Mouse (Mus musculus) stomach, postnatal 0 days (tissue): Measurements from ENCODE around the gene Chst4. TPM values are rescaled to one million over a fixed set of nuclear protein-coding genes. Genes with fewer than 3 reads are reported as not detected.

Experiments
- ATAC-seq: fragments of 200-750 bp; cut with Nextera tagmentation; 2 replicates; pipeline ENCODE4 v1.8.0; 2017; ENCODE audit not compliant: low FRiP score, low TSS enrichment
- DNase-seq: peaks from one replicate; pipeline ENCODE4 v3.0.0-alpha.2; 2016; ENCODE audit warnings: low spot score
- H3K27ac ChIP-seq: fragments of 300-500 bp; sonication (generic); replicated peaks from 2 replicates; pipeline ENCODE4 v1.5.1; 2014; ENCODE audit warnings: mild to moderate bottlenecking, control low read depth
- H3K27me3 ChIP-seq: fragments of 300-500 bp; sonication (generic); 2 replicates; pipeline ENCODE4 v1.6.1; 2014; ENCODE audit warnings: low read length; ENCODE audit not compliant: control insufficient read depth, insufficient read depth
- H3K36me3 ChIP-seq: fragments of 300-500 bp; sonication (generic); 2 replicates; pipeline ENCODE4 v1.6.1; 2014; ENCODE audit warnings: low read length, mixed read lengths; ENCODE audit not compliant: control insufficient read depth, insufficient read depth
- H3K4me1 ChIP-seq: fragments of 300-500 bp; sonication (generic); replicated peaks from 2 replicates; pipeline ENCODE4 v1.6.1; 2014; ENCODE audit warnings: antibody characterized with exemption; ENCODE audit not compliant: control insufficient read depth, insufficient read depth
- H3K4me2 ChIP-seq: fragments of 300-500 bp; sonication (generic); replicated peaks from 2 replicates; pipeline ENCODE4 v1.6.1; 2014; ENCODE audit warnings: low read depth, mild to moderate bottlenecking, control low read depth, moderate library complexity
- H3K4me3 ChIP-seq: fragments of 300-500 bp; sonication (generic); 2 replicates; pipeline ENCODE4 v1.5.1; 2014; ENCODE audit warnings: low read depth, low read length, control low read depth
- H3K9ac ChIP-seq: fragments of 300-500 bp; sonication (generic); 2 replicates; pipeline ENCODE4 v1.6.1; 2014; ENCODE audit warnings: mild to moderate bottlenecking, low read length, control low read depth, mixed read lengths
- H3K9me3 ChIP-seq: fragments of 300-500 bp; sonication (generic); 2 replicates; pipeline ENCODE4 v1.6.1; 2016; ENCODE audit warnings: low read length; ENCODE audit not compliant: control insufficient read depth
- CTCF ChIP-seq: IDR thresholded peaks from 2 replicates; pipeline ENCODE4 v1.5.1; 2016; ENCODE audit warnings: antibody characterized with exemption, low read depth, mild to moderate bottlenecking, moderate library complexity
- EP300 ChIP-seq: optimal IDR thresholded peaks from 2 replicates; pipeline ENCODE3; 2016; ENCODE audit warnings: antibody characterized with exemption
- WGBS: fragments of 180-500 bp; shearing (Covaris S2); extraction: QIAGEN DNeasy Blood & Tissue Kit; methylation state at CpG from one replicate; pipeline ENCODE4 v1.1.7; 2014; 5-methylcytosine and 5-hydroxymethylcytosine counted together
- polyA plus RNA-seq: library from polyadenylated mRNA; unstranded; fragments of >200 nt; fragmentation: Nextera tagmentation; extraction: Ambion mirVana; gene quantifications from 2 replicates; pipeline ENCODE4 v1.2.1, GENCODE M21; 2015

Chst4 gene
- polyA plus RNA-seq, 1 experiment from 2014 or later: 1.5 TPM

GRCm38 (mm10) chr8:110065676-110066075 lies 26.1 kb upstream of the Chst4 start:
- WGBS: 90% methylated on average over 4 of the region's 4 CpGs
- TF ChIP-seq EP300 (no peak), CTCF (no peak)
- Histone ChIP-seq H3K4me2 (no peak overlapping the region), H3K4me1 (no peaks in the 10 kb centered on the region), H3K27ac (no peak overlapping the region), H3K4me3 (no peak overlapping the region), H3K9ac (no peak overlapping the region), H3K36me3 (no peaks in the 10 kb centered on the region), H3K27me3 (no peaks in the 10 kb centered on the region), H3K9me3 (no peaks in the 10 kb centered on the region)
- no peak for DNase-seq
- ATAC-seq: no peak

DNA sequence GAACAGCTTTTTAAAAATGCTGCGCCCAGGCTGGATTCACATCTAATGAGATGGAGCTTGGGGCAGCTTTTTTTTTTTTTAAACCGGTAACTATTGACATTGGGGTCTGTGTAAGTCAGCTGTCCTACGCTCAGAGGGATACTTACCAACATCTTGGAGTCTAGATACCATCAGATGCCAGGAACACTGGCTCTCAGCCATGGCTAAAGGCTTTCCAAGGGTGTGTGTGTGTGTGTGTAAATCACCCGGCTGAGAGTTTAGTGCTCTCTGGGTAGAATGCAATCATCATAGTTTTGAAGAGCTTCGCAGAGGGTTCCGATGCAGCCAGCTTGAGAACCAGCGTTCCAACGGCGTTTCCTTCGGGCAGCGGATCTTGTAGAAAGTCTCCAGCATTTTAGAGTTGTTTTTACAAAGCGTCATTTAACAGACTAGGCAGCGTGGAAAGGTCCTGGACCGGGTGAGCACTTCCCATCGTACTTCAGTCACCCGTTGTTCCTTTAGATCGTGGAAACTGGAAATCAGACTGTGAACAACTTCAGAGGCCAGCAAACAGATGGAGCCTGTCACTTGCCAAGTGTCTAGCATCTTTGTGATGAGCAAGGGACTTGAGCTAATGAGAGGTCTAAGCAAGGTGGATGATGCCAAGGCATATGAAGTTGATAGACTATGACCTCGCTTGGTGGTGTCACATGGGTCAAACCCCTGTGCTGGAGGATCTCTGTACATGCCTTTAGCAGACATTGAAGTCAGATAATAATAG lies 25.2 kb upstream of the Chst4 start:
- DNase-seq: no peak
- Histone ChIP-seq H3K27ac (no peak overlapping the region), H3K4me1 (no peaks in the 10 kb centered on the region), H3K4me2 (no peak overlapping the region), H3K9me3 (no peaks in the 10 kb centered on the region), H3K4me3 (no peak overlapping the region), H3K36me3 (no peaks in the 10 kb centered on the region), H3K27me3 (no peaks in the 10 kb centered on the region), H3K9ac (no peak overlapping the region)
- 92% methylated on average over 18 of the region's 18 CpGs for WGBS
- ATAC-seq: no peak
- no peak for TF ChIP-seq CTCF
- no peak for TF ChIP-seq EP300

GRCm38 (mm10) chr8:110064161-110064560 lies 24.6 kb upstream of the Chst4 start:
- Histone ChIP-seq H3K27ac (no peak overlapping the region), H3K9me3 (no peaks in the 10 kb centered on the region), H3K4me1 (no peaks in the 10 kb centered on the region), H3K36me3 (no peaks in the 10 kb centered on the region), H3K4me3 (no peak overlapping the region), H3K4me2 (no peak overlapping the region), H3K9ac (no peak overlapping the region), H3K27me3 (no peaks in the 10 kb centered on the region)
- 49% methylated on average over 9 of the region's 9 CpGs for WGBS
- ATAC-seq (no peak), DNase-seq (no peak)
- no peak for TF ChIP-seq EP300
- TF ChIP-seq CTCF: no peak

DNA sequence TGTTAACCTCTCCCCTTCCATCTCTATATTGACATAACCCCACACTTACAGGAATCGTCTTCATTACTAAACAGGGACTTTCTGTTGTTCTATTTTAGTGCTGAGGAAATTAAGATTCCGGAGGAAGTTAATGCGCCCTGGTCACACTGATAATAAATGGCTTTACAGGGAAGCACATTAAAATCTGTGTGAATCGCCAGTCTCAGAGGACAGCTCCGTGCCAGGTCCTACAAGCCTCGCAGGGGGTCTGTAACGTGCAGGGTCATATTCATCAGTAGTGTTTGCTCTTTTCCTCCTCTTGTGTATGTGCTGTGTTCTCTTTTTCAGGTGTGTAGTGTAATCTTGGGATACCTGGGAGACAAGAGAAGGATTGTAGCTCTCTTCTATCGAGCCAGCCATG lies 18.7 kb upstream of the Chst4 start:
- H3K9ac ChIP-seq: no peak overlapping the region
- no peaks in the 10 kb centered on the region for H3K9me3 ChIP-seq
- H3K4me1 ChIP-seq: no peaks in the 10 kb centered on the region
- H3K27me3 ChIP-seq: no peaks in the 10 kb centered on the region
- H3K36me3 ChIP-seq: no peaks in the 10 kb centered on the region
- no peak overlapping the region for H3K4me2 ChIP-seq
- TF ChIP-seq EP300 (no peak), CTCF (no peak)
- 67% methylated on average over 8 of the region's 8 CpGs for WGBS
- ATAC-seq (no peak), DNase-seq (no peak)
- no peak overlapping the region for H3K27ac ChIP-seq
- H3K4me3 ChIP-seq: no peak overlapping the region

DNA sequence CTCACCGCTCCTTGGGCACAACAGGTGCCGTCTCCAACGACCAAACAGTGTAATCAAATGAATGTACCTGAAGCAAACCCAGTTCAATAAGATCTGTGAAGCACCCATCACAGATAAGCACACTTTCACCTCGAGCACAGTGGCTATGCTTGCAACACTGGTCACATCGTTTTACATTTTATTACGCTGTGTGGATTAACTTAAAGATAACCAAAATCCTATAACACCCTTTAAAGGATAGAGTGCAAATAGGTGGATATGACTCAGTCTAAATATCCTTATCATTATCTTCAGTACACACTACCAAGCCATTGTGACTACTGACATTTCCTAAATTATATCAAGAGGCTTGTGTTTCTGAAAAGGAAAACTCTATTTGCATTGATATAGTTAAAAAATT lies 11.7 kb upstream of the Chst4 start:
- DNase-seq (no peak), ATAC-seq (peak; percentile 35; the same call in 1 of the 2 replicates)
- no peaks in the 10 kb centered on the region for H3K4me1 ChIP-seq
- TF ChIP-seq CTCF: no peak
- no peak for TF ChIP-seq EP300
- no peak overlapping the region for H3K4me3 ChIP-seq
- H3K36me3 ChIP-seq: no peaks in the 10 kb centered on the region
- H3K27me3 ChIP-seq: no peaks in the 10 kb centered on the region
- WGBS: 50% methylated on average over 6 of the region's 6 CpGs
- H3K9ac ChIP-seq: no peak overlapping the region
- no peak overlapping the region for H3K4me2 ChIP-seq
- H3K9me3 ChIP-seq: no peaks in the 10 kb centered on the region
- H3K27ac ChIP-seq: no peak overlapping the region

- whole genome bisulfite sequencing: 51% methylated on average over 4 of the region's 4 CpGs
- DNase-seq: no peak
- Histone ChIP-seq H3K27me3 (no peaks in the 10 kb centered on the region), H3K4me2 (no peak overlapping the region), H3K9ac (no peak overlapping the region), H3K9me3 (no peaks in the 10 kb centered on the region), H3K27ac (no peak overlapping the region), H3K4me3 (no peak overlapping the region), H3K36me3 (no peaks in the 10 kb centered on the region), H3K4me1 (no peaks in the 10 kb centered on the region)
- TF ChIP-seq CTCF: no peak
- no peak for TF ChIP-seq EP300
- no peak for ATAC-seq
These were observed 969 bp upstream of the Chst4 start for GRCm38 (mm10) chr8:110040509-110040908.
